Mouse (Mus musculus): Measurements from ENCODE around the gene Cct4. TPM values are rescaled to one million over a fixed set of nuclear protein-coding genes. Genes with fewer than 3 reads are reported as not detected.

Cct4 gene
- total RNA-seq (2021), result 100 to 1,000 TPM; 115 to 123 TPM
- long read RNA-seq, transcript Cct4-204 (14 exons, 2,484 nt), result major isoform, 146 of 159 reads
- long read RNA-seq, partial matches to known transcripts, result 1 of 159 reads
- long read RNA-seq, other reads (novel, unspliced or antisense), result 12 of 159 reads

- DNase-seq (ENCODE audit: low spot score in 2 of 2), result peak; percentile 90 to 95
These were observed at the start of gene Cct4 for GRCm38 (mm10) chr11:22990393-22991126. TSS of gene Cct4 (plus strand) at chr11:22990519.

GRCm38 (mm10) chr11:22949101-22949500, 41.2 kb upstream of the Cct4 start:
- DNase-seq (ENCODE audit: low spot score in 2 of 2), result no peak

- no peak for DNase-seq (ENCODE audit: low spot score in 2 of 2)
These were observed 40.2 kb upstream of the Cct4 start for GRCm38 (mm10) chr11:22950131-22950530.

- DNase-seq (ENCODE audit: low spot score in 2 of 2), result no peak
These were observed 37.7 kb upstream of the Cct4 start for GRCm38 (mm10) chr11:22952668-22953067.

GRCm38 (mm10) chr11:22956346-22956745, 34.0 kb upstream of the Cct4 start:
- DNase-seq (ENCODE audit: low spot score in 2 of 2), result no peak

GRCm38 (mm10) chr11:22956830-22957229, 33.5 kb upstream of the Cct4 start:
- DNase-seq (ENCODE audit: low spot score in 2 of 2), result peak in 1 of 2 experiments; percentile 27

GRCm38 (mm10) chr11:22957791-22958374, 32.4 kb upstream of the Cct4 start:
- DNase-seq (ENCODE audit: low spot score in 2 of 2), result no peak

GRCm38 (mm10) chr11:22962101-22962500, 28.2 kb upstream of the Cct4 start:
- no peak for DNase-seq (ENCODE audit: low spot score in 2 of 2)

- DNase-seq (ENCODE audit: low spot score in 2 of 2), result no peak
These were observed 25.9 kb upstream of the Cct4 start for GRCm38 (mm10) chr11:22964401-22964800.

GRCm38 (mm10) chr11:22965503-22965902, 24.8 kb upstream of the Cct4 start:
- DNase-seq (ENCODE audit: low spot score in 2 of 2), result no peak

- peak in 1 of 2 experiments; percentile 55 for DNase-seq (ENCODE audit: low spot score in 2 of 2)
These were observed 20.8 kb upstream of the Cct4 start for GRCm38 (mm10) chr11:22969486-22969885.

GRCm38 (mm10) chr11:22970546-22970945, 19.8 kb upstream of the Cct4 start:
- DNase-seq (ENCODE audit: low spot score in 2 of 2), result no peak

GRCm38 (mm10) chr11:22971835-22972709, 18.2 kb upstream of the Cct4 start, which contains the start of gene Zrsr1:
TSS of gene Zrsr1 (plus strand) at chr11:22972005.
- DNase-seq (ENCODE audit: low spot score in 2 of 2), result peak; percentile 70 to 81

GRCm38 (mm10) chr11:22972746-22973526, 17.4 kb upstream of the Cct4 start:
- DNase-seq (ENCODE audit: low spot score in 2 of 2), result peak; percentile 82 to 91

- DNase-seq (ENCODE audit: low spot score in 2 of 2), result peak in 1 of 2 experiments; percentile 50
These were observed 16.7 kb upstream of the Cct4 start for GRCm38 (mm10) chr11:22973599-22973998.

- no peak for DNase-seq (ENCODE audit: low spot score in 2 of 2)
These were observed 12.1 kb upstream of the Cct4 start for GRCm38 (mm10) chr11:22978215-22978614.

- DNase-seq (ENCODE audit: low spot score in 2 of 2), result no peak
These were observed 11.6 kb upstream of the Cct4 start for GRCm38 (mm10) chr11:22978711-22979110.

- no peak for DNase-seq (ENCODE audit: low spot score in 2 of 2)
These were observed 11.1 kb upstream of the Cct4 start for GRCm38 (mm10) chr11:22979221-22979620.

- no peak for DNase-seq (ENCODE audit: low spot score in 2 of 2)
These were observed 9.3 kb upstream of the Cct4 start for GRCm38 (mm10) chr11:22981041-22981440.

- no peak for DNase-seq (ENCODE audit: low spot score in 2 of 2)
These were observed 8.8 kb upstream of the Cct4 start for GRCm38 (mm10) chr11:22981543-22981950.
